Mouse (Mus musculus) thymus, postnatal 0 days (tissue): ENCODE data around the gene Tmem53. TPM values are rescaled to one million over a fixed set of nuclear protein-coding genes. Genes with fewer than 3 reads are reported as not detected.

Experiments used
- DNase-seq: peaks from one replicate; pipeline ENCODE4 v3.0.0-alpha.2; 2015; ENCODE audit warnings: low spot score
- polyA plus RNA-seq: library from polyadenylated mRNA; unstranded; fragments of >200 nt; fragmentation: Nextera tagmentation; extraction: Ambion mirVana; gene quantifications from 2 replicates; pipeline ENCODE4 v1.2.1, GENCODE M21; 2015

Tmem53 gene
- polyA plus RNA-seq, 1 experiment from 2014 or later = 13.7 TPM

DNA sequence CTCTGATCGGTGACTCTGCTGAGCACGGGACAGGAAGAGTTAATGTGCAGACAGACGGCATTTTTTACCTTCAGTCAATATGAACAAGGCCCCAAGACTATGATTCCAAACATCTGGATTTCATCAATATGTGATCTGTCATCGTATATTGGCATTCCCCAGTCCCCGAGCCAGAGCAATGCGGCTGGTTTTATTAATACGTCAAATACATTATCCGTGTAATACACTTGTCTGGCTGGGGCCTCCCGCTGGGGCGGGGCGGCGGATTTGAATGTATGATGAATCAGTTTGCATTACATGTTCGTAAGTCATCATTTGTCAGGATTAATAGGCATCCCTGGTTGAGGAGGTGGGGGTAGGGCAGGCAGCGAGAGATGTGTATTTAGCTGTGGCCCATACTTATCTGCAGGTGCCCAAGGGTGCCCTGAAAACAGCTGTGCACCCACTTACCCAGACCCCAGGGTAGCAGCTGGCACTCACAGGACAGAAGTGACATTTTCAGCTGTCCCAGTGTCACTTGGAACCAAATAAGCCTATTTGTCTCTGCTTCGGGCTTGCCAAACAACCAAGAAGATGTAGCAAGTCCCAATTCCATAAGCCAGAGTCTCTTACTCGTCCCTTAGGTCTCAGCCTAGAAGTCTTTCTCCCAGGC, 63.2 kb downstream of the Tmem53 start:
- no peak for DNase-seq

DNA sequence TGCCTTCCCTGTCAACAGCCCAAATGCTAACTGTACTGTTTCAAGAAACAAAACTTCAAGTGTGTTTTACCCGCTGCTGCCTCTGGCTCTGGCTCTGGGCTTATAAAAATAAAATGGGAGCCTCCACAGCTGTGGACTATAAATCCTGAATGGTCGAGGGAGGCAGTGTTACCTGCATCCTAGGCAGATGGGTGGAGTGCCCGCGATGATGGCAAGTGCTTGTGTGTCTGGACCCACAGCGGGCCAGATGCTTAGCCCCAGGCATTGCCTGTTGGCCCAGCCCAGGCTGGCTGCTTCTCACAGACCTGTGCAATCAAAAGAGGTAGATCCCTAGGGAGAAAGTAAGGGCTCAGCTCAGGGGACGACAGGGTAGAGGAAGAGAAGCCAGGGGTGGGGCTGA, 65.0 kb downstream of the Tmem53 start:
- no peak for DNase-seq

DNA sequence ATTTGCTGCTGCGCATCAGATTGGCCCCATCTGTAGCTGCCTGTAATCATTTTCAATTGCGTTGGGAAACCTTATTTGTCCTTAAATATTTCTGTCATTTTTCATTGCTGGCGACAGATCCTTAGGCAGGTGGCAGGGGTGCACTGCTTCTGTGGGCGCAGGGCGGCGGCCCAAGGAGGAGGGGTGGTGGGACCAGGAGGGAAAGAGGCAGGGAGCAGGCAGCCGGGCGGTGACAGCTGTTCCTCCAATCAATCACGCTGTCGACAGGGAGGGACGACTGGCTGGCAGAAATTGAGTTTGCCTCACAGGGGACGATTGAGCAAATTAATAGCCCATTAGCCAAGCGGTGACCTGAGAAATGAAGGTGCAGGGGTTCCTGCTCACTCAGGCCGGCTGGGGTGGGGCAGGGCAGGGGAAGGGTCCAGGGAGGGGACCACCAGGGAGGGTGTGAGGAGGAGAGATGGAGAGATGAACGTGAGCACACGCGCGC, 66.0 kb downstream of the Tmem53 start:
- DNase-seq = no peak

Other genes starting within 250 kb of the Tmem53 start
- 40.9 and 42.1 TPM in 2 replicates for gene Eif2b3, start 232.5 kb upstream of the Tmem53 start, polyA plus RNA-seq
- gene Ptch2, start 155.9 kb upstream of the Tmem53 start, polyA plus RNA-seq = 0.39 and 0.44 TPM in 2 replicates
- 15.7 and 19.2 TPM in 2 replicates for gene Btbd19, start 126.2 kb upstream of the Tmem53 start, polyA plus RNA-seq
- gene Tctex1d4, start 125.2 kb upstream of the Tmem53 start, polyA plus RNA-seq = 1.0 and 1.8 TPM in 2 replicates
- 3.4 and 4.1 TPM in 2 replicates for gene Plk3, start 118.0 kb upstream of the Tmem53 start, polyA plus RNA-seq
- gene Rps8, start 95.7 kb upstream of the Tmem53 start, polyA plus RNA-seq = 1,163 and 1,165 TPM in 2 replicates
- gene Kif2c, start 69.3 kb upstream of the Tmem53 start, polyA plus RNA-seq = 52.2 and 56.1 TPM in 2 replicates
- 0.38 and 0.45 TPM in 2 replicates for gene Armh1, start 174 bp downstream of the Tmem53 start, polyA plus RNA-seq
- gene Rnf220, start 245.1 kb downstream of the Tmem53 start, polyA plus RNA-seq = 69.2 and 74.0 TPM in 2 replicates